Mouse (Mus musculus) midbrain, embryonic 12.5 days (tissue): ENCODE measurements at regions not wholly inside any gene's neighbourhood (a gene's known extent, or its start where the extent isn't known, plus 50 kb on each side); places are given as distances from the start of the nearest gene placed in this dataset.
A peak's percentile ranks its signal among the peaks of the same experiment; 100 is the strongest.

Experiments
- ATAC-seq: fragments of 200-750 bp; cut with Nextera tagmentation; 2 replicates; pipeline ENCODE4 v1.8.0; 2017; ENCODE audit warnings: low read depth, moderate TSS enrichment, moderate library complexity; ENCODE audit not compliant: low FRiP score
- H3K27ac ChIP-seq: fragments of 300-500 bp; sonication (generic); replicated peaks from 2 replicates; pipeline ENCODE4 v1.5.1; 2016; ENCODE audit warnings: mild to moderate bottlenecking
- H3K27me3 ChIP-seq: fragments of 300-500 bp; sonication (generic); 2 replicates; pipeline ENCODE4 v1.6.1; 2016; ENCODE audit warnings: mild to moderate bottlenecking
- H3K36me3 ChIP-seq: fragments of 300-500 bp; sonication (generic); 2 replicates; pipeline ENCODE4 v1.6.1; 2016
- H3K4me1 ChIP-seq: fragments of 300-500 bp; sonication (generic); 2 replicates; pipeline ENCODE4 v1.6.1; 2016
- H3K4me2 ChIP-seq: fragments of 300-500 bp; sonication (generic); replicated peaks from 2 replicates; pipeline ENCODE4 v1.6.1; 2016; ENCODE audit warnings: mild to moderate bottlenecking, moderate library complexity
- H3K4me3 ChIP-seq: fragments of 300-500 bp; sonication (generic); 2 replicates; pipeline ENCODE4 v1.5.1; 2016; ENCODE audit warnings: mild to moderate bottlenecking
- H3K9ac ChIP-seq: fragments of 300-500 bp; sonication (generic); replicated peaks from 2 replicates; pipeline ENCODE4 v1.6.1; 2016; ENCODE audit warnings: mild to moderate bottlenecking, moderate library complexity
- H3K9me3 ChIP-seq: fragments of 300-500 bp; sonication (generic); 2 replicates; pipeline ENCODE4 v1.6.1; 2016; ENCODE audit warnings: mild to moderate bottlenecking
- WGBS: fragments of 180-500 bp; shearing (Covaris S2); methylation state at CpG from one replicate; pipeline ENCODE4 v1.1.7; 2016; 5-methylcytosine and 5-hydroxymethylcytosine counted together

GRCm38 (mm10) chr6:13523463-13524202, 84.3 kb downstream of the Tmem168 start:
- no peaks in the 10 kb centered on the region for H3K9me3 ChIP-seq
- 80% methylated on average over 8 of the region's 8 CpGs for WGBS
- H3K27me3 ChIP-seq: no peaks in the 10 kb centered on the region
- H3K9ac ChIP-seq: no peak overlapping the region
- H3K27ac ChIP-seq: no peak overlapping the region
- no peaks in the 10 kb centered on the region for H3K36me3 ChIP-seq
- H3K4me1 ChIP-seq: no peaks in the 10 kb centered on the region
- no peak overlapping the region for H3K4me2 ChIP-seq
- peak; percentile 19; the same call in 1 of the 2 replicates for ATAC-seq
- no peak overlapping the region for H3K4me3 ChIP-seq

GRCm38 (mm10) chr6:13514126-13514525, 93.8 kb downstream of the Tmem168 start:
- Histone ChIP-seq H3K4me1 (no peaks in the 10 kb centered on the region), H3K27me3 (no peaks in the 10 kb centered on the region), H3K9ac (no peak overlapping the region), H3K9me3 (no peaks in the 10 kb centered on the region), H3K27ac (no peak overlapping the region), H3K4me2 (no peak overlapping the region), H3K36me3 (no peaks in the 10 kb centered on the region), H3K4me3 (no peak overlapping the region)
- ATAC-seq: no peak
- WGBS: 88% methylated on average over 3 of the region's 3 CpGs

GRCm38 (mm10) chr6:13476493-13477129, 131.3 kb downstream of the Tmem168 start:
- Histone ChIP-seq H3K36me3 (no peaks in the 10 kb centered on the region), H3K9me3 (no peaks in the 10 kb centered on the region), H3K9ac (no peak overlapping the region), H3K4me1 (no peaks in the 10 kb centered on the region), H3K27me3 (no peaks in the 10 kb centered on the region), H3K4me2 (no peak overlapping the region), H3K4me3 (no peak overlapping the region), H3K27ac (no peak overlapping the region)
- no peak for ATAC-seq
- WGBS: 92% methylated on average over 5 of the region's 5 CpGs

GRCm38 (mm10) chr6:13449160-13449787, 158.6 kb downstream of the Tmem168 start:
- no peaks in the 10 kb centered on the region for H3K4me1 ChIP-seq
- H3K9ac ChIP-seq: no peak overlapping the region
- ATAC-seq: peak; percentile 41; the same call in 1 of the 2 replicates
- H3K36me3 ChIP-seq: no peaks in the 10 kb centered on the region
- no peaks in the 10 kb centered on the region for H3K9me3 ChIP-seq
- H3K27ac ChIP-seq: no peak overlapping the region
- no peak overlapping the region for H3K4me3 ChIP-seq
- H3K27me3 ChIP-seq: no peaks in the 10 kb centered on the region
- 47% methylated on average over 3 of the region's 3 CpGs for WGBS
- H3K4me2 ChIP-seq: no peak overlapping the region

GRCm38 (mm10) chr6:13413768-13414167, 189.0 kb upstream of the Vwde start:
- Histone ChIP-seq H3K36me3 (no peaks in the 10 kb centered on the region), H3K4me1 (no peaks in the 10 kb centered on the region), H3K4me2 (no peak overlapping the region), H3K27me3 (no peaks in the 10 kb centered on the region), H3K4me3 (no peak overlapping the region), H3K27ac (no peak overlapping the region), H3K9me3 (no peaks in the 10 kb centered on the region), H3K9ac (no peak overlapping the region)
- ATAC-seq: 0 out of 2 replicates have a peak, but pooled peaks have one; percentile 52

- H3K4me1 ChIP-seq: no peaks in the 10 kb centered on the region
- no peaks in the 10 kb centered on the region for H3K27me3 ChIP-seq
- H3K36me3 ChIP-seq: no peaks in the 10 kb centered on the region
- WGBS: 83% methylated on average over 3 of the region's 3 CpGs
- no peaks in the 10 kb centered on the region for H3K9me3 ChIP-seq
- no peak for ATAC-seq
- H3K4me2 ChIP-seq: no peak overlapping the region
- H3K27ac ChIP-seq: no peak overlapping the region
- no peak overlapping the region for H3K4me3 ChIP-seq
- H3K9ac ChIP-seq: no peak overlapping the region
Measured at GRCm38 (mm10) chr6:13413092-13413491, 188.3 kb upstream of the Vwde start.

GRCm38 (mm10) chr6:13384469-13384868, 159.7 kb upstream of the Vwde start:
- H3K36me3 ChIP-seq: no peaks in the 10 kb centered on the region
- no peak overlapping the region for H3K4me2 ChIP-seq
- no peaks in the 10 kb centered on the region for H3K9me3 ChIP-seq
- WGBS: 89% methylated on average over 1 of the region's 1 CpGs
- no peaks in the 10 kb centered on the region for H3K4me1 ChIP-seq
- no peak for ATAC-seq
- H3K27ac ChIP-seq: no peak overlapping the region
- no peak overlapping the region for H3K9ac ChIP-seq
- no peaks in the 10 kb centered on the region for H3K27me3 ChIP-seq
- H3K4me3 ChIP-seq: no peak overlapping the region

GRCm38 (mm10) chr6:13383211-13383610, 158.4 kb upstream of the Vwde start:
- H3K4me1 ChIP-seq: no peaks in the 10 kb centered on the region
- no peak overlapping the region for H3K4me2 ChIP-seq
- no peak overlapping the region for H3K9ac ChIP-seq
- ATAC-seq: no peak
- H3K27me3 ChIP-seq: no peaks in the 10 kb centered on the region
- no peaks in the 10 kb centered on the region for H3K36me3 ChIP-seq
- 93% methylated on average over 2 of the region's 2 CpGs for WGBS
- no peak overlapping the region for H3K27ac ChIP-seq
- no peak overlapping the region for H3K4me3 ChIP-seq
- H3K9me3 ChIP-seq: no peaks in the 10 kb centered on the region

- Histone ChIP-seq H3K27ac (no peak overlapping the region), H3K4me3 (no peak overlapping the region), H3K4me2 (no peak overlapping the region), H3K4me1 (no peaks in the 10 kb centered on the region), H3K9ac (no peak overlapping the region), H3K36me3 (no peaks in the 10 kb centered on the region), H3K9me3 (no peaks in the 10 kb centered on the region), H3K27me3 (no peaks in the 10 kb centered on the region)
- no peak for ATAC-seq
- WGBS: 62% methylated on average over 3 of the region's 3 CpGs
Measured at GRCm38 (mm10) chr6:13380819-13381218, 156.1 kb upstream of the Vwde start.

GRCm38 (mm10) chr6:13379727-13380126, 155.0 kb upstream of the Vwde start:
- Histone ChIP-seq H3K9me3 (no peaks in the 10 kb centered on the region), H3K36me3 (no peaks in the 10 kb centered on the region), H3K4me2 (no peak overlapping the region), H3K9ac (no peak overlapping the region), H3K27me3 (no peaks in the 10 kb centered on the region), H3K27ac (no peak overlapping the region), H3K4me1 (no peaks in the 10 kb centered on the region), H3K4me3 (no peak overlapping the region)
- ATAC-seq: no peak

- Histone ChIP-seq H3K36me3 (no peaks in the 10 kb centered on the region), H3K4me2 (no peak overlapping the region), H3K9ac (no peak overlapping the region), H3K4me3 (no peak overlapping the region), H3K27ac (no peak overlapping the region), H3K9me3 (no peaks in the 10 kb centered on the region), H3K27me3 (no peaks in the 10 kb centered on the region), H3K4me1 (no peaks in the 10 kb centered on the region)
- no peak for ATAC-seq
- 93% methylated on average over 1 of the region's 1 CpGs for WGBS
Measured at GRCm38 (mm10) chr6:13373896-13374295, 149.1 kb upstream of the Vwde start.

GRCm38 (mm10) chr6:13369709-13370296, 145.0 kb upstream of the Vwde start:
- Histone ChIP-seq H3K9me3 (no peaks in the 10 kb centered on the region), H3K27ac (no peak overlapping the region), H3K4me2 (no peak overlapping the region), H3K4me3 (no peak overlapping the region), H3K4me1 (no peaks in the 10 kb centered on the region), H3K9ac (no peak overlapping the region), H3K36me3 (no peaks in the 10 kb centered on the region), H3K27me3 (no peaks in the 10 kb centered on the region)
- ATAC-seq: peak; percentile 49; the same call in 1 of the 2 replicates
